ENCODE assay signal across 16 mouse cellular contexts in the genomic region with DNA sequence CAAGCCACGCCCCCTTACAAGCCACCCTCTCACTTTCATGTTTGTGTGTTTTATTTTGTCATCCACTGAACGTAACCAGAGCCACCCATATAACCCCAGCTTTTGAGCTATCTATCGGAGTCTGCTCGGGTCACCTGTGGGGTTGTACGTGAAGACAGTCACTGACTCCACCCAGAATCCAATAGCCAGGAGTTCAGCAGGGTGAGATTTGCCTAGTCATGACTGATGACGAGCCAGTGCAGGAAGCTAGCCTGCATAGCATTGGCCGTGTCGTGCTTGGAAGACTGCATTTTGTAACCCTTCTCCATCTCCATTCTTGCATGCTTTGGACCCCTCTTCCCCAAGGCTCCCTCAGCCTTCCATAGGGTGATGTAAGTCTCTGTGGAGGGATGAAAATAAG.
"Had no signal": no experiment of that assay in that cellular context is flagged by ENCODE, and none has a peak within 500 bp of the region (broad histone marks: within the 10 kb centered on the region; RNA-seq: fewer than 3 reads in every experiment).

No protein-coding gene starts in this region.

- H3K27ac ChIP-seq: intestine, embryonic 15.5 days; left cerebral cortex, adult 2 months; limb, embryonic 15.5 days; liver, embryonic 15.5 days; midbrain, embryonic 13.5 days; neural tube, embryonic 12.5 days; stomach, embryonic 15.5 days had no signal

- DNase-seq: kidney, adult 18-20 months; kidney, postnatal 25 days; lung, embryonic 14.5 days; lung, postnatal 10 days; lung, postnatal 4 days; right cerebral cortex, postnatal 14 days; thymus, postnatal 14 days had no signal

- H3K9me3 ChIP-seq: intestine, embryonic 15.5 days; limb, embryonic 15.5 days; liver, embryonic 15.5 days; midbrain, embryonic 13.5 days; neural tube, embryonic 12.5 days; stomach, embryonic 15.5 days had no signal

- H3K9ac ChIP-seq: intestine, embryonic 15.5 days; limb, embryonic 15.5 days; liver, embryonic 15.5 days; lung, embryonic 14.5 days; midbrain, embryonic 13.5 days; neural tube, embryonic 12.5 days; stomach, embryonic 15.5 days had no signal

- H3K4me2 ChIP-seq: intestine, embryonic 15.5 days; limb, embryonic 15.5 days; liver, embryonic 15.5 days; lung, embryonic 14.5 days; midbrain, embryonic 13.5 days; neural tube, embryonic 12.5 days; stomach, embryonic 15.5 days had no signal

- H3K4me3 ChIP-seq: intestine, embryonic 15.5 days; left cerebral cortex, adult 2 months; limb, embryonic 15.5 days; liver, embryonic 15.5 days; megakaryocyte, embryonic 14.5 days; midbrain, embryonic 13.5 days; myocyte; neural tube, embryonic 12.5 days; stomach, embryonic 15.5 days had no signal

- ATAC-seq: intestine, embryonic 15.5 days; midbrain, embryonic 13.5 days had no signal

- H3K4me1 ChIP-seq: intestine, embryonic 15.5 days; limb, embryonic 15.5 days; megakaryocyte, embryonic 14.5 days; midbrain, embryonic 13.5 days; neural tube, embryonic 12.5 days; stomach, embryonic 15.5 days had no signal

- H3K36me3 ChIP-seq: intestine, embryonic 15.5 days; limb, embryonic 15.5 days; liver, embryonic 15.5 days; midbrain, embryonic 13.5 days; neural tube, embryonic 12.5 days; stomach, embryonic 15.5 days had no signal

- H3K27me3 ChIP-seq: intestine, embryonic 15.5 days; limb, embryonic 15.5 days; liver, embryonic 15.5 days; megakaryocyte, embryonic 14.5 days; midbrain, embryonic 13.5 days; neural tube, embryonic 12.5 days; stomach, embryonic 15.5 days had no signal
